Mouse (Mus musculus): ENCODE results near the gene Afmid.

- TF ChIP-seq POLR2A (IDR thresholded peaks at IDR 0.05; ENCODE audit: control insufficient read depth, extremely low read depth, insufficient read depth, low read length, poor library complexity): no peak
- no peak for TF ChIP-seq CTCF (IDR thresholded peaks at IDR 0.05; ENCODE audit: borderline replicate concordance, control insufficient read depth, extremely low read depth, insufficient read depth, low read length, poor library complexity)
Measured at GRCm38 (mm10) chr11:117848271-117848984, 22.7 kb downstream of the Afmid start.
